Mouse (Mus musculus) layer of hippocampus, postnatal 10 days (tissue): ENCODE results near the gene Kif19a. TPM values are rescaled to one million over a fixed set of nuclear protein-coding genes. Genes with fewer than 3 reads are reported as not detected.
A peak's percentile ranks its signal among the peaks of the same experiment; 100 is the strongest.

Source experiments
- DNase-seq, 2 experiments: peaks; one replicate each; pipeline ENCODE4 v3.0.0; 2021; ENCODE audit warnings: low spot score in 2 of 2
- total RNA-seq, 2 experiments: library from RNA; stranded (reverse); gene quantifications; 2 replicates each; pipeline ENCODE4 v1.2.3; 2021

The Kif19a gene
- total RNA-seq, 2 experiments from 2014 or later = 6.7 to 8.7 TPM

GRCm38 (mm10) chr11:114780076-114780475 lies 14.9 kb downstream of the Kif19a start:
- no peak for DNase-seq

- no peak for DNase-seq
These were observed 20.7 kb downstream of the Kif19a start for GRCm38 (mm10) chr11:114785892-114786291.

GRCm38 (mm10) chr11:114786326-114786725 lies 21.1 kb downstream of the Kif19a start:
- peak; percentile 28 to 51 for DNase-seq

- DNase-seq = no peak
These were observed 22.4 kb downstream of the Kif19a start for GRCm38 (mm10) chr11:114787611-114788010.

- DNase-seq = peak; percentile 93 to 94
These were observed 24.0 kb downstream of the Kif19a start for GRCm38 (mm10) chr11:114789061-114789714.

GRCm38 (mm10) chr11:114789716-114790115 lies 24.5 kb downstream of the Kif19a start:
- no peak for DNase-seq

GRCm38 (mm10) chr11:114790171-114790570 lies 25.0 kb downstream of the Kif19a start:
- DNase-seq = no peak

- DNase-seq = no peak
These were observed 25.7 kb downstream of the Kif19a start for GRCm38 (mm10) chr11:114790841-114791240.

- no peak for DNase-seq
These were observed 26.2 kb downstream of the Kif19a start for GRCm38 (mm10) chr11:114791351-114791889.

- peak in 1 of 2 experiments; percentile 73 for DNase-seq
These were observed 26.8 kb downstream of the Kif19a start for GRCm38 (mm10) chr11:114791891-114792411.

- DNase-seq = peak in 1 of 2 experiments; percentile 65
These were observed 27.8 kb downstream of the Kif19a start for GRCm38 (mm10) chr11:114792931-114793494.

- peak in 1 of 2 experiments; percentile 54 for DNase-seq
These were observed 28.8 kb downstream of the Kif19a start for GRCm38 (mm10) chr11:114793868-114794545.

- DNase-seq = peak in 1 of 2 experiments; percentile 50
These were observed 29.5 kb downstream of the Kif19a start for GRCm38 (mm10) chr11:114794691-114795090.

GRCm38 (mm10) chr11:114795231-114795746 lies 30.1 kb downstream of the Kif19a start:
- peak; percentile 95 to 96 for DNase-seq

GRCm38 (mm10) chr11:114795848-114796322 lies 30.7 kb downstream of the Kif19a start, which contains the start of gene Btbd17:
Btbd17 (minus strand) TSS chr11:114795945.
- peak; percentile 81 to 84 for DNase-seq

- DNase-seq = no peak
These were observed 32.0 kb downstream of the Kif19a start for GRCm38 (mm10) chr11:114797176-114797575.

- DNase-seq = no peak
These were observed 32.8 kb downstream of the Kif19a start for GRCm38 (mm10) chr11:114797981-114798380.

- DNase-seq = no peak
These were observed 33.4 kb downstream of the Kif19a start, which contains the start of gene Gpr142 for GRCm38 (mm10) chr11:114798624-114799023. Gpr142 (plus strand) TSS chr11:114798924.

- no peak for DNase-seq
These were observed 36.7 kb downstream of the Kif19a start for GRCm38 (mm10) chr11:114801906-114802305.

GRCm38 (mm10) chr11:114802540-114803267 lies 37.5 kb downstream of the Kif19a start:
- DNase-seq = no peak
